Mouse (Mus musculus) limb, embryonic 14.5 days (tissue): ENCODE data around the gene Zfp945. TPM values are rescaled to one million over a fixed set of nuclear protein-coding genes. Genes with fewer than 3 reads are reported as not detected.
"Not testable (repeated sequence)": the region's sequence is repeated elsewhere in the genome, so short reads cannot be mapped to it uniquely, and the experiment has no call there.

ENCODE experiments used
- ATAC-seq: fragments of 200-750 bp; cut with Nextera tagmentation; 2 replicates; pipeline ENCODE4 v1.8.0; 2017; ENCODE audit warnings: low read depth, moderate number of reproducible peaks, moderate TSS enrichment; ENCODE audit not compliant: low FRiP score
- DNase-seq: peaks from one replicate; pipeline ENCODE4 v3.0.0-alpha.2; 2015; ENCODE audit warnings: low spot score
- H3K27ac ChIP-seq: fragments of 300-500 bp; sonication (generic); replicated peaks from 2 replicates; pipeline ENCODE4 v1.5.1; 2014; ENCODE audit warnings: low read depth, mild to moderate bottlenecking, low read length, moderate library complexity, mixed read lengths
- H3K27me3 ChIP-seq: fragments of 300-500 bp; sonication (generic); 2 replicates; pipeline ENCODE4 v1.6.1; 2014; ENCODE audit warnings: low read length, mixed read lengths; ENCODE audit not compliant: control insufficient read depth, insufficient read depth
- H3K36me3 ChIP-seq: fragments of 300-500 bp; sonication (generic); 2 replicates; pipeline ENCODE4 v1.6.1; 2014; ENCODE audit warnings: mild to moderate bottlenecking, low read length, moderate library complexity, mixed read lengths; ENCODE audit not compliant: control insufficient read depth, insufficient read depth
- H3K4me1 ChIP-seq: fragments of 300-500 bp; sonication (generic); 2 replicates; pipeline ENCODE4 v1.6.1; 2014; ENCODE audit warnings: antibody characterized with exemption, low read length, mixed read lengths; ENCODE audit not compliant: control insufficient read depth, insufficient read depth
- H3K4me2 ChIP-seq: fragments of 300-500 bp; sonication (generic); replicated peaks from 2 replicates; pipeline ENCODE4 v1.6.1; 2014; ENCODE audit warnings: low read depth, mild to moderate bottlenecking, low read length, moderate library complexity; ENCODE audit not compliant: severe bottlenecking
- H3K4me3 ChIP-seq: fragments of 300-500 bp; sonication (generic); replicated peaks from 2 replicates; pipeline ENCODE4 v1.5.1; 2014; ENCODE audit warnings: low read length
- H3K9ac ChIP-seq: fragments of 300-500 bp; sonication (generic); 2 replicates; pipeline ENCODE4 v1.6.1; 2014; ENCODE audit warnings: mild to moderate bottlenecking, low read depth, low read length, moderate library complexity; ENCODE audit not compliant: severe bottlenecking
- H3K9me3 ChIP-seq: fragments of 300-500 bp; sonication (generic); 2 replicates; pipeline ENCODE4 v1.6.1; 2016; ENCODE audit warnings: low read length; ENCODE audit not compliant: control insufficient read depth
- POLR2A ChIP-seq: fragments of 200-500 bp; IDR thresholded peaks from 2 replicates; pipeline ENCODE4 v1.8.0; 2012; ENCODE audit warnings: inconsistent platforms, mild to moderate bottlenecking, moderate library complexity, borderline replicate concordance; ENCODE audit not compliant: insufficient read depth, insufficient read length; ENCODE audit errors: extremely low read depth
- WGBS: fragments of 180-500 bp; shearing (Covaris S2); extraction: QIAGEN DNeasy Blood & Tissue Kit; methylation state at CpG from one replicate; pipeline ENCODE4 v1.1.7; 2014; 5-methylcytosine and 5-hydroxymethylcytosine counted together
- polyA plus RNA-seq, 2 experiments: library from polyadenylated mRNA; depleted of rRNA in 1 of 2; stranded (reverse) in 1 of 2; unstranded in 1 of 2; fragments of >200 nt; fragmentation: Nextera tagmentation in 1 of 2; extraction: Ambion mirVana in 1 of 2; gene quantifications; 2 replicates each; pipeline versions ENCODE4 v1.2.1 to v1.2.3; 2012 to 2014

Gene Zfp945
- 13.0 and 14.5 TPM in 2 replicates for polyA plus RNA-seq (2012; rRNA removed)
- polyA plus RNA-seq (2014; fragmentation: Nextera tagmentation; extraction: Ambion mirVana): 26.7 and 28.5 TPM in 2 replicates

DNA sequence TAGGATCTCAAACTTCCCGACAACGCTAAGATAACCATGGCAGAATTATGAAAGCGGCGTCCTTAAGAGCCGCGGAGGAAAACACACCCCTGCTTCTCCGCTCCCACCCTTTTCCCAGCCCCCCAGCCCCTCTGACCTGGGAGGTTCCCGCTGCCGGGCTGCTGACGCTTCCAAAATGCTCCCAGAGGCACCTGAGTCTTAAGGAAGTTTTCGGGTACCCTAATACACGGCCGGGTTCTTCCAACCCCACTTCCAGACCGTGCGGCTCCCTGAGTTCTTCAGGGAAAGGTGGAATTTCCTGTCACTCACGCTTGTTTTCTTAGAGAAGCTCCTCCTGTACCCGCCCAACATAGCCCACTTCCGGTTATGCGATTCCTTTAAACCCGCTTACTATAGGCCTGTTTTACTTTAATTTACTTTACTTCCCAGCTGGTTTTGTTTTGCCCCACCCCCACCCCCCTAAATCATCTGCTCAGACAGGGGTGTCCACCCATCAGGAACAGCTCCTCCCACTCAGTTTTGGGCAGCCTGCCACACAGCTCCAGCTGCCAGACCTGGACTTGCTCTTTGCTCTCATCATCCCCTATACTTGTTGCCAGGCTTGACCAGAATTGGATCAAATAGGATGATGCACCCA is at the start of gene Zfp945:
Zfp945 (minus strand) TSS at position 290 of the 637 bp plus-strand sequence.
- DNase-seq (peak; percentile 92), ATAC-seq (peak; percentile 94)
- Histone ChIP-seq H3K27ac (peak within 1 kb of the TSS; percentile 92), H3K4me3 (peak within 1 kb of the TSS; percentile 70), H3K4me1 (peaks cover 7% of the 10 kb centered on the region), H3K4me2 (peak within 1 kb of the TSS; percentile 58), H3K27me3 (no peaks in the 10 kb centered on the region), H3K36me3 (peaks cover 18% of the 10 kb centered on the region), H3K9ac (peak within 1 kb of the TSS; percentile 76), H3K9me3 (no peaks in the 10 kb centered on the region)
- TF ChIP-seq POLR2A: peak; percentile 62; the same call in 1 of the 2 replicates
- WGBS: under 1% methylated on average over 20 of the region's 20 CpGs

DNA sequence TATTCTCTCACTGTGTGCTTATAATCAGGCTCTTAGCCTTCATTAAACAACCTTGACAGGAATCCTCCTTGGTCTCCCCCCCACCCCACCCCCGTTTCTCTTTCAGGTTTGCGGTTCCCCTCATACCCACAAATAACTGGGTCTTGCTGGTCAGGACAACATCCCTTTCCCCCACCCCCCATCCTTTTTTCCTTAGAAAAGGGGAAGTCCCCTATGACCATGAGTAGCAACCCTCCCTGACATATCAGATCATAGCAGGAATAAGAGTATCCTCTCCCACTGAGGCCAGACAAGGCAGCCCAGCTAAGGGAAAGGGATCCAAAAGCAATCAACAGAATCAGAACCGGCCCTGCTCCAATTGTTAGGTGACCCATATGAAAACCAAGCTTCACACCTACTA is 21.4 kb upstream of the Zfp945 start:
- 89% methylated on average over 3 of the region's 3 CpGs for WGBS
- Histone ChIP-seq H3K36me3 (no peaks in the 10 kb centered on the region), H3K9me3 (0 out of 2 replicates have a peak, but pooled peaks cover 2% of the 10 kb centered on the region), H3K4me2 (no peak overlapping the region), H3K4me1 (no peaks in the 10 kb centered on the region), H3K9ac (no peak overlapping the region), H3K27me3 (no peaks in the 10 kb centered on the region), H3K4me3 (no peak overlapping the region), H3K27ac (no peak overlapping the region)
- DNase-seq (no peak), ATAC-seq (no peak)
- no peak for TF ChIP-seq POLR2A

DNA sequence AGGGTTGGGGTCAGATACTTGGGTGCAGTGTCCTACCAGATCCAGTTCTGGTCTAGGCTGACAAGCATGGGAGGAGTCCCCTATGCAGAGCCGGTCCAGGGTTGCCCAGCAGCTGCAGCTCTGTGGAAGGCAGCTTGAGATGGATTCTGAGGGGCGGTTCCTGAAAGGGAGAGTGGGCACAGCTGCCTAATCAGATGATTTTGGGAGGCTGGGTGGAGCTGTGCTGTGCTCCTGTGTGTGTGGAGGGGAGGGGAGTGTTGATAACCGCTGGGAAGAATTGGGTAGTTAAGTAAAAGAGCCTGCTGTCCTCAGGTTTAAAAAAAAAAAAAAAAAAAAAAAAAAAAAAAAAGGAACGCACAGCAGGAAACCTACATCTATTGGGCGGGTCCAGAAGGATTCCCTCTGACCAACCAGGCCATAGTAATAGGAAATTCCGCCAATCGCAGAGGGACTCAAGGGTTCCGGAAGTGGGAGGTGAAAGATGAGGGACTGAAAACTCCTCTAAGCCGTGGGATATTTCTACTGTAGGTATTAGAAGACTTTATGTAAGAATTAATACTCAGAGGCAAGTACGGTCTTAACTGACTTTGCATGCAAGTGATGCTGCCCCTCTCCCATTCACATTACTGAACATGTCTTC is 17.2 kb upstream of the Zfp945 start:
- Histone ChIP-seq H3K4me1 (no peaks in the 10 kb centered on the region), H3K27me3 (no peaks in the 10 kb centered on the region), H3K4me2 (no peak overlapping the region), H3K4me3 (no peak overlapping the region), H3K9ac (no peak overlapping the region), H3K9me3 (no peaks in the 10 kb centered on the region), H3K27ac (no peak overlapping the region), H3K36me3 (no peaks in the 10 kb centered on the region)
- no peak for TF ChIP-seq POLR2A
- DNase-seq: no peak
- WGBS: 62% methylated on average over 10 of the region's 10 CpGs
- no peak; the same call in 1 of the 2 replicates for ATAC-seq

DNA sequence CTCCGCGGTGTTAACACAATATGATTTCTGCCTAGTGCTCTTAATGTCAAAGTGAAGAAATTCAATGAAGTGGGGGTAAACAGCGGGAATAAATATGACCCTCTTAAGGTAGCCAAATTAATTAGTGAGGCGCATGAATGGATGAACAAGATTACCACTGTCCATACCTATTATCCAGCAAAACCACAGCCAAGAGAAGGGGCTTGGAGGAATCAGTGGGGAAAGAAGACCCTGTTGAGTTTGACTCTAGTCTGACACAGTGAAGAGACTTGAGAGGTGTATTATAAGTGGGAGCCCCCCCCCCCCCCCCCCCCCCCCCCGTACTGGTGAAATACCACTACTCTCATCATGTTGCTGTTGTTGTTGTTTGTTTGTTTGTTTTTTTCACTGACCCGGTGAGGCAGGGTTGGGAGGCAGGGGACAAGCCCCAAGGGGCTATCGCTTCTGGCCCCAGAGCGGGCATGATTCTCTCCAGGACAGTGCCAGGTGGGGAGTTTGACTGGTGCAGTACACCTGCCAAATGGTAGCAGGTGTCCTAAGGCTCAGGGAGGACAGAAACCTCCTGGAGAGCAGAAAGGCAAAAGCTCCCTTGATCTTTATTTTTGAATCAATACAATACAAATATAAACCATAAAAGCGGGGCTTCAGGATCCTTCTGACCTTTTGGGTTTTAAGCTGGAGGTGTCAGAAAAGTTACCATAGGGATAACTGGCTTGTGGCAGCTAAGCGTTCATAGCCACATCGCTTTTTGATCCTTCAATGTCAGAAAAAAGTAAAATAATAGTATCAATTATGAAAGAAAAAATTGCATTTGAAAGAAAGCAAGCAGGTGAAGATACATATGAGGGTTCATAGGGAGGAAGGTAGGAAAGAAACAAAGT is 10.7 kb upstream of the Zfp945 start:
- WGBS: 94% methylated on average over 10 of the region's 11 CpGs
- Histone ChIP-seq H3K4me2 (no peak overlapping the region), H3K9ac (no peak overlapping the region), H3K4me1 (no peaks in the 10 kb centered on the region), H3K4me3 (no peak overlapping the region), H3K27ac (no peak overlapping the region), H3K36me3 (no peaks in the 10 kb centered on the region), H3K27me3 (no peaks in the 10 kb centered on the region), H3K9me3 (no peaks in the 10 kb centered on the region)
- no peak for DNase-seq
- no peak for TF ChIP-seq POLR2A
- no peak for ATAC-seq

DNA sequence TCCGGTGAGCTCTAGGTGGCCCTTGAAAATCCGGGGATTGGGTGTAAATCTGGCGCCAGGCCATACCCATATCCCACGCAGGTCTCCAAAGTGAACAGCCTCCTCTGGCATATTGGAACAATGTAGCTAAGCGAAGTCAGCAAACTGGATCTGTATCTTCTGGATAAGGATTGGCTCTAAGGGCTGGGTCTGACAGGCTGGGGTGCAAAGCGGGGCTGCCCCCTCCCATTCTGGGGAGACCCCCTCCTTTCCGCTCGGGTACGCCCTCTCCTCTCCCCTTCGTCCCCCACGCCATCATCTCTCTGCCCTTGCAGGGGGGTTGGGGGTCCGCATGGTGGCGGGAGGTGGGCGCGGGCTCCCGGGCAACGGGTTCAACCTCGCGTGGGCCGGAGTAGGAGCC is 9.4 kb upstream of the Zfp945 start:
- no peaks in the 10 kb centered on the region for H3K27me3 ChIP-seq
- ATAC-seq: no peak; the same call in 1 of the 2 replicates
- 87% methylated on average over 20 of the region's 20 CpGs for WGBS

DNA sequence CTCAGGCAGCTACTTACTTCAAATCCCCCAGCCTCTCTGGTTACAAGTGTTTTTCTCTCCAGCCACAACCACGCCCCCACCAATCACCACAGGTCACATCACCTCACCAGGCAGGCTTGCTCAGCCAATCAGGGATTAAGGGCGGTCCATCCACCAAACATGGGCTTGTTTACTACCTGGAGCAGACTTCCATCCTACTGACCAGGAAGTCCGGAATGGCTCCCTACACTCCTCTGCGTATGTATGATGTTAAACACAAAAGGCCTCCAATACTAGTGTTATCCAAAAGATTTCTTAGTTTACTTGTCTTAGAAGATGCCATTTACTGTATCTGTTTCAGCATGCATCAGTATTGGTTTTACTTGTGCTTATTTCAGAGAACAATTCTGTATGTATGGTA is 8.6 kb upstream of the Zfp945 start:
- not testable (repeated sequence) for H3K27me3 ChIP-seq, H3K9me3 ChIP-seq, ATAC-seq, H3K4me2 ChIP-seq, H3K36me3 ChIP-seq, DNase-seq, H3K27ac ChIP-seq, H3K4me3 ChIP-seq, H3K4me1 ChIP-seq, H3K9ac ChIP-seq
- 91% methylated on average over 4 of the region's 4 CpGs for WGBS

More for the DNA sequence above, 9.4 kb upstream of the Zfp945 start:
- no peaks in the 10 kb centered on the region for H3K4me1 ChIP-seq
- no peak overlapping the region for H3K9ac ChIP-seq
- no peak overlapping the region for H3K4me2 ChIP-seq
- no peaks in the 10 kb centered on the region for H3K36me3 ChIP-seq
- no peak overlapping the region for H3K4me3 ChIP-seq
- H3K9me3 ChIP-seq: no peaks in the 10 kb centered on the region
- TF ChIP-seq POLR2A: no peak
- no peak for DNase-seq
- no peak overlapping the region for H3K27ac ChIP-seq
